Mouse (Mus musculus): ENCODE measurements around the gene Klc1. TPM values are rescaled to one million over a fixed set of nuclear protein-coding genes. Genes with fewer than 3 reads are reported as not detected.
"Not testable (repeated sequence)": the region's sequence is repeated elsewhere in the genome, so short reads cannot be mapped to it uniquely, and the experiment has no call there.

The Klc1 gene
- polyA plus RNA-seq (2012; rRNA removed) = 916 and 954 TPM in 2 replicates

DNA sequence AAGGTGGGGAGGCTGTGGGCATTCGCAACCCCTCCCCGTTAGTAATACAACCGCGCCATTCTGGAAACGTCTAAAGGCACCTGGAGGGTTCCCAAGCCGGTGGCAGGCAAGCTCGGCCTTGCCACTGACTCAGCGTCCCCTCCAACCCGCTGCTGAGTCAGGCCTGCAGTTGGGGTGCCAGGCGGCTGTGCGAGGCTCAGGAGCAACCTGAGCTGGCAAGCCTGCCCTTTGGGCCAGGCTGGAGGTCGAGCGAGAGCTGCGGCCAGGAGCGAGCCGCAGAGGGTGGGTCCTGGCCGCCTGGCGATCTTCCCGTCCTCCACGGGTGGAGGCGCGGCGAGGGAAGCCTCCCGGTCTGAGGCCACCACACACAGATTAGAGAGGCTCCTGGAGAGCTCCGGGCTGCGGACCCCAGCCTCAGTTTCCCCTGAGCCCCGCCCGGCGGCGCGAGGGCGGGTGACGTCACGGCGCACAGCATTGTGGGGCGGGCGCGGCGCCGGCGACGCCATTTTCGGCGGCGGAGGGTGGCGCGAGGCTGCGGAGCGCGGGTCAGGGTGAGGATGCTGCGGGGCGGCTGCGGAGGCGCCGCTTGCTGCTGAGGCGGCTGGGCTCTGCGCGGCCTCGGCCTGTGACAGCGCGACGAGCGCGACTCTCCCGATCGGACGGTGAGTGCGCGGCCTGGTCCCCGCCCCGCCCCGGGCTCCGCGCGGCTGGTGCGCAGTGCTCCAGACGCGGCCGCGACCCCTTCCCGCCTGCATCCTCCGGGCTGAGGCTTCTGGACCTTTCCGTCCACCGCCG lies at the start of gene Klc1:
Klc1 (plus strand) TSS at position 469 of the 795 bp plus-strand sequence.
- peak in 1 of 2 experiments; percentile 82 for DNase-seq (ENCODE audit: extremely low spot score in 1 of 2, low spot score in 1 of 2)

DNA sequence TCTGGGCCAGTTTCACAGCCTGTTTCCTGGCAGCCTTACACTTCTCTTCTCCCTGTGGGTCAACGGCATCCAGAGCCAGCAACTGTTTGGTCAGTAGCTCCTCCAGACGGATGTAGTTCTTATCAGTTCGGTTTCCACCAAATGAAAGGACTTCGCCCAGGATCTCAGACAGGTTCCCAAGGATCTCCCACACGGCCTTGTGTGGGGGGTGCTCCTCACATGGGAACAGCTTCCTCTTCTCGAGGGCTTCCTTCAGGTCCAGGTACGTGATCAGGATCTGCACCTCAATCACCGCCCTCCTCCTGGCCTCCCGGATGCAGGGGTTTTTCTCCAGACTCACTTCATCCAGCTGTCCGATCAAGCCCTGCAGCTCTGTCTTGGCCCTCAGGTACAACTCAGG lies 48.6 kb upstream of the Klc1 start:
- no peak for DNase-seq (ENCODE audit: extremely low spot score in 1 of 2, low spot score in 1 of 2)

DNA sequence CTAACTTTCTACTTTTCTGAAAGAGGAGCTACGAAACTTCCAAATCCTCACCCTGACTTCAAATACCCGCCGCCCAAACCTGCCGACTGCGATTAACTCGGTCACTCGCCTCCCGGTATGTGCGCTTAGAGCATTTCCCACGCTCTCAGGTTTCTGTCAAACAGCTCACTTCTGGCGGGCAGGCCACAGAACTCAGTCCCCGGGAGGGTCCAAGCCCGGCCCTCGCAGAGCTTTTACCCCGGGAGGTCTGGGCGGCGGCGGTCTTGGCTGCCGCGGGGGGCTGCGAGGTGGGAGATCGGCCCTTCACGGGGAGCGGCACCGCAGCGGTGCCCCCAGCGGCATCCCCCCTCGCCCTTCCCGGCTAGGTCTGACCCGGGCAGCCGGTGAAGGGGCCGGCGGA lies 46.2 kb upstream of the Klc1 start:
- no peak for DNase-seq (ENCODE audit: extremely low spot score in 1 of 2, low spot score in 1 of 2)

DNA sequence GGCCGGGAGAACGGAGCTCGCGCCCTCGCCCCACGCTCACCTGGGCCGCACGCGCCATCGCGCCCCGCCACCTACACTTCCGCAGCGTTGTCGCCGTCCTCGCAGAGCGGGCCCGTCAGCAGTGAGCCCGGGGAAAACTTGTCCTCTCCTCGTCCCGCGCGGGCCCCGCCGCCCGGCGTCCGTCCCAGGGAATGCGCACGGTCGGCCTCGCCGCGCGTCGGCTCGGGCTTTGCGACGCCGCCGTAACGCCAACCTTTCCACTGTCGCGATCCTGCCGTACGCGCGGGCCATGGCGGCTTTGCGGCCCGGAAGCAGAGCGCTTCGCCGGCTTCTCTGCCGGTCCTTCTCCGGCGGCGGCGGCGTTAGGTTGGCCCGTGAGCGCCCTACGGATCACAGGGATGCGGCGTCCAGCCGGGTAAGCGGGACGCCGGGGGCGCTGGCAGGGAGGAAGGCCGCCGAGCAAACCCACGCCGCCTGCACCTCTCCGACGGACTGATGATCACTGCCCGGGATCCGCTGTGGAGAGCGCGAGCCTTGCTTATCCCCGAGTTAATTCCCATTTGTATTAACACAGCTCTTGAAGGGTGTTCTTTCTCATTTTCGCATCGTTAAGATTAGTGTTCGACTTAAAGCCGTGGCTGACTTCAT lies 45.5 kb upstream of the Klc1 start, which contains the start of the genes Bag5 and Apopt1:
Bag5 (minus strand) TSS at position 254 of the 648 bp plus-strand sequence.
Apopt1 (plus strand) TSS at position 258 of the 648 bp plus-strand sequence.
- peak; percentile 69 to 89 for DNase-seq (ENCODE audit: extremely low spot score in 1 of 2, low spot score in 1 of 2)

DNA sequence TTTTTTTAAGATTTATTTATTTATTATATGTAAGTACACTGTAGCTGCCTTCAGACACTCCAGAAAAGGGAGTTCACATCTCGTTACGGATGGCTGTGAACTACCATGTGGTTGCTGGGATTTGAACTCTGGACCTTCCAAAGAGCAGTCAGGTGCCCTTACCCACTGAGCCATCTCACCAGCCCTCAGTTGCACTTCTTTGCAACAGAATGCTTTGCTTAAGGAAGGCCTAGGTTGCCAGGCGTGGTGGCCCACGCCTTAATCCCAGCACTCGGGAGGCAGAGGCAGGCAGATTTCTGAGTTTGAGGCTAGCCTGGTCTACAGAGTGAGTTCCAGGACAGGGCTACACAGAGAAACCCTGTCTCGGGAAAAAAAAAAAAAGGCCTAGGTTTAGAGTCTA lies 44.8 kb upstream of the Klc1 start:
- DNase-seq (ENCODE audit: extremely low spot score in 1 of 2, low spot score in 1 of 2) = not testable (repeated sequence)

DNA sequence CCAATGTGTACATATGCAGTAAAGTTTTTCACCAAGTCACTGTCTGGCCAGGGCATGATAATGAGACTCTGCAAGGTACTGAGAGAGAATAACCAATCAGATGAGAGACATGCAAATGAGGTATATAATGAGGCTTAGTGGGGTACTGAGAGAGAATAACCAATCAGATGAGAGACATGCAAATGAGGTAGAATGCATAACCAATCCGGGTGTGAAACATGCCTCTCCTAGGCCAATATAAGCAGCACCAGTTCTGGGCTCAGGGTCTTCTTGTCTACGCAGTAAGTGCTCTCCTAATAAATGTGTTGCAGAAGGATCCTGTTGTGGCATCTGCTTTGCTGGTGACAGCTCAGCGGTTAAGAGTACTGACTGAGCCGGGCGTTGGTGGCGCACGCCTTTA lies 42.1 kb upstream of the Klc1 start:
- DNase-seq (ENCODE audit: extremely low spot score in 1 of 2, low spot score in 1 of 2) = no peak

DNA sequence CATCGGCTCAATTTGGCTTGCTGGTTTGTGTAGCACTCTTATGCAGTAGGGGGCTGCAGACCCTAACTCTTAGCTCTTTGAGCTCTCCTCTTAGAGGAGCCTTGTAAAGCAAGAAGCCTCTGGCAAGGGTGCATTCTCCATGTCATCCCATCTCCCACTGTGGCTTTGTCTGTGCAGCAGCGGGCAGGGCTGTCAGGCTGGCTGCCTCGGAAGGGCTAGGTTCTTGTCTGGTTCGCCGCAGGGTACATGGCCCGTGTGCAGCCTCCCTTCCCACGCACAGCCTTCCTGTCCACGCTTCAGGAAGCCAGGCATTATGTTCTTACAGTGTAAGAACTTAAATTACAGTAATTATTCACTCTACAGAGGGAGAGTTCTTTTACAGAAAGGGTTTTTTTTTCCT lies 40.0 kb upstream of the Klc1 start:
- no peak for DNase-seq (ENCODE audit: extremely low spot score in 1 of 2, low spot score in 1 of 2)

DNA sequence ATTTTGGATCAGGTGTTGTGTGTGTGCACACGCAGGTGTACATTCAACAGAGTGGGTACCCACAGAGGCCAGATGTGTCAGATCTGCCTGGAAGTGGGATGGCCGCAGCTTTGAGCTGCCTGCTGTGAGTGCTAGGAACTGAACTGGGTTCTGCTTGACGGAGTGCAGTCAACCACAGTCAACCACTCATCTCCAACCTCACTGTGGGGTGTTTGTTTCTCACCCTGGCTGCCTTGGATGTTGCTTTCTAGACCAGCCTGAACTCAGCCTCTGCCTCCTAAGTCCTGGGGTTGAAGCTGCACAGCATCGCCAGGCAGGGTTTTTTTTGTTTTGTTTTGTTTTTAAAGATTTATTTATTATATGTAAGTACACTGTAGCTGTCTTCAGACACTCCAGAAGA lies 38.4 kb upstream of the Klc1 start:
- DNase-seq (ENCODE audit: extremely low spot score in 1 of 2, low spot score in 1 of 2) = no peak

DNA sequence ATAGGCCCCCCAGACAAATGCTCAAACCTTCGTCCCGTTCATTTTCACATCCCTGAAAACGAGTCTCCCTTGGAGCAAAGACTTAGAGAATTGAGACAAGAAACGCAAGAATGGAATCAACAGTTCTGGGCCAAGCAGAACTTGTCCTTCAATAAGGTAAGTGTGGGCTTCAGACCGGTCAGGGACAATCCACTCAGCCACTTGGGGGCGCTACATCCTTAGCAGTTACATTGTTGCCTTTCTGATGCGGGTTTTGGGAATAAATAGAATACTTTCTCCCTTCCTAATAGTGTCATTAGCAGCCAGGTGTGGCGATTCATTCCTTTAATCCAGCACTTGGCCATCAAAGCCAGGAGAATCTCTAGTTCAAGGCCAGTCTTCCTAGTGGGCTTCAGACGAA lies 36.0 kb upstream of the Klc1 start:
- peak in 1 of 2 experiments; percentile 71 for DNase-seq (ENCODE audit: extremely low spot score in 1 of 2, low spot score in 1 of 2)

DNA sequence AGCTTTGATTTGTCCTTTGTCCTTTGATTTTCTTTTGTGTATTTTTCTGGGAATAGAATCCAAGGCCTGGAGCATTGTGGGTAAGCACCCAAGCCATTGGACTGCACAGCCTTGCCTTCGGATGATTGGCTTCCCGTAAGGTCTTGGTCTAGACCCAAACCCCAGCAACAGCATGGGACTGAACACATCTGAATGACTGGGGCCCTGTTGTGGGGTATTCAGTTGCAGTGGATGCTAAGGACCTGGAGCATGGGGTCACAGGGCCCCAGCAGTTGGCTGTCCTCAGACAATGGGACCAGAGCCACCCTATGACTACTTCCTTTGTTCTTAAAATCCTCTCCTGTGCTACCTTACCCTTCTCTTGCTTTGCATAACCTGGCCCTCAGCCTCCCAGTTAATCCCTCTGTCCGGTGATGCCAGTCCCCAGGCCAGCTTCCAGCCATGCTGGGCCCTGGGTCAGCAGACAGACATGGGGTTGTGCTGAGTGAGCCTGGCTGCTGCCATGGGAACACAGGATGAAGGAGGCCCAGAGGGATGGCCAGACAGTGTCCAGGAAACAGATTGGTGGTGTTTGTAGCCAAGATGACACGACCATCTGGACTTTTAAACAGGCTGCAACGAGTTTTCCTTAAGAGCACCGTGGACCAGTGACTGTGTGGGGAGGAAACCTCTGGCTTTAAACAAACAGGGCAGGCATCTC lies 33.9 kb upstream of the Klc1 start:
- DNase-seq (ENCODE audit: extremely low spot score in 1 of 2, low spot score in 1 of 2) = no peak

DNA sequence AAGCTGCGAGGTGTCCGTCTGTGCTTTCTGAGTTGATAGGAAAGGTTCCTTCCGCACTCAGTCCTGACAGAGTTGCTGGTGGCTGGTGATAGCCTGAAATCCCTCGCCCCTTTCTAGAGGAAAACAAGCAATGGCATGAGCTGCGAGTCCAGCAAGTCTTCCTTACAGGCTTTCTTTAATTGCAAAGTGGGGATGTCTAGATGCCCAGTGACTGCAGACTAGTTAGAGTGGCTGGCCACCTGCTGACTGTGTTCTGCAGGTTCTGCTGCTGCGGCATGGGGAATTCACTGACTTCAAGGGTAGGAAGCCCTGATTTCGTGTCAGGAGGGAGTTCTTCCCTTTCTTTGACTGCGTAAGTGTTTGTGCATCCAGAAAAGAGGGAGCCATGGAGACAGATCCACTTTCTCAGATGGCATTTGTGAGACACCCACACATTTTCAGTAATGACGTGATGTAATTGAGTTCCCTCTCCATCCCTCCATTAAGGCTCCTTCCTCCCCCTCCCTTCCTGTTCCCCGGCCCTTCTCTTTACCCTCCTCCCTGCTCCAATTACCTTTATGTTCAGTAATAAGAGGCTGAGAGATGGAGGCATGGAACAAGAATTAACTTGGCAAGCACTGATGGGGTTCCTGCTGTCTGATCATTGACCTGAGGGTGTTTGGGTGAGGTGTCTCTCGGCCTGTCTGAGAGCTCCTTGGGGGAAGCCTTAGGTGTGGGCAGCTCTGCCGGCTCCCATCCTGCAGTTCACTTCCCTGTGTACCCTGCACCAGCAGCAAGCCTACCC lies 33.1 kb upstream of the Klc1 start:
- DNase-seq (ENCODE audit: extremely low spot score in 1 of 2, low spot score in 1 of 2) = peak; percentile 57 to 81

DNA sequence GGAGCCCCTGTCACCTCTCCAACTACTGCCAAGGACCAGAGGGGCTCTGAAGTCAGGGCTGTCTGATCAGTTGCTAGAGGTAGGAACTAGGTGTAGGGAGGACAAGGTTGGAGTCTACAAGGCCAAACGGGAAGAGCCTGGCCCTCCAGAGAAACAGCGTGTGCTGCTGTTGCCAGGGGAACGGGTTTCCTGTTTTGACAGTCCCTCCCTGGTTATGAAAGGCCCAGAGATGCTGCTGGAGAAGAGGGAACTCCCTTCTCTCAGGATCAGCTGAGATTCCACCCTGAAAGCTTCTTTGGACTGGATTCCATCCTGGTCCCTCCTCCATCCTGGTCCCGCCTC lies 32.6 kb upstream of the Klc1 start:
- peak; percentile 53 to 72 for DNase-seq (ENCODE audit: extremely low spot score in 1 of 2, low spot score in 1 of 2)

DNA sequence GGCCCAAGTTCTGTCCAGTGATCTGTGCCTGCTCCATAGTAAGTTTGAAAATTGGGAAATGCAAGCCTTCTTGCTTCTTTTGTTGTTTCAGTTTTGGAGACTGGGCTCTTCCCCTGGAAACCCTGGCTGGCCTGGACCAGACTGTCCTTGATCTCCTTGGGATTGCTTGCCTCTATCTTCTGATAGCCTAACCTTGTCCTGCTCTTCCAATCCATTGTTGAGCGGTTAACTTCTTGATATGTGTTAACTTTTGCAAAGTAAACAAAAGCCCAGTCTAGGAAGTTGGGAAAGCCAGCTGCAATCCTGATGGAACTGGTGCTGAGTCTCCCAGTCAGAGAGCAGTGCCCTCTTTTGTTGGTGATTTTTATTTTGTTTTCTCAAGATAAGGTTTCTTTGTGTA lies 30.7 kb upstream of the Klc1 start:
- no peak for DNase-seq (ENCODE audit: extremely low spot score in 1 of 2, low spot score in 1 of 2)

DNA sequence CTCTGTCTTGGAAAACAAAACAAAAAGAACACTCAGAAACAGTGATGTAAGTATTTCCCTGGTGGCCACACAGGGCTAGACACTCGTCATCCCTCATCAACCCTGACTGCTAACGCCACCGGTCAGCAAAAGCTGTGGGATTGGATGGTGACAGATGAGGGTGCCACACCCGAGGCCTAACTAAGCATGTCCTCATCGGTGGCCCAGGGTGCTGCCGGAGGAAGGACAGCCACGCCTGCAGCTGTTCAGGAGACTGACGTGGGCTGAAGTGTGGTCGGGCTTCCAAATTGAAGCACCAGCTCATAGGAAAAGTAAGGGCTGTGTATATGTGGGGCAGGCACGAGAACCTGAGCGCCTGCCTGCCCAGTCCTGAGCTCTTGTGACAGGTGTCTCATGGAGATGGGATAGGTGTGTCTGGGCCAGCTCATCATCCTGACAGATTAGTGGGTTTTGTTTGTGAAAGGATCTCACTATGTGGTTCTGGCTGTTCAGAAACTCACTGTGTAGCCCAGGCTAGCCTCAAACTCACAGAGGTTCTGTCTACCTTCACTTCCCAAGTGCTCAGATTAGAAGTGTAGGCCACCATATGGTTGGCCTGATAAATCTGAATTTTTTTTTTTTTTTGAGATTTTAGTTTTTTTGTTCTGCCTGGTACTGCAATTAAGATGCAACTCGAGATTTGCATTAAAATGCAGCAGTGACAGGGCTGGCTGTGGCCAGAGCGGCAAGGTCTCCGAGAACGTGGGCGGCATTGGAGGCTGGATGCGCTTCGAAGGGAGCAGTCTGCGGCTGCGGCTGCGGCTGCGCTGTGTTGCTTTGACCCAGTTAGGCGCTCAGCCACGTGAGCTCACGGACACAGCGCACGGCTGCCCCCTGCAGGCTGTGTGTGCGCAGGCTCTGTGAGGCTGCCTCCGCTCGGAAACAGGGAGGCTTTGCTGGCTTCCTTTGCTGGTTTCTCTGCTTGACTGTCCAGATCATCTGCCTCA lies 26.5 kb upstream of the Klc1 start:
- DNase-seq (ENCODE audit: extremely low spot score in 1 of 2, low spot score in 1 of 2) = peak; percentile 62 to 92

DNA sequence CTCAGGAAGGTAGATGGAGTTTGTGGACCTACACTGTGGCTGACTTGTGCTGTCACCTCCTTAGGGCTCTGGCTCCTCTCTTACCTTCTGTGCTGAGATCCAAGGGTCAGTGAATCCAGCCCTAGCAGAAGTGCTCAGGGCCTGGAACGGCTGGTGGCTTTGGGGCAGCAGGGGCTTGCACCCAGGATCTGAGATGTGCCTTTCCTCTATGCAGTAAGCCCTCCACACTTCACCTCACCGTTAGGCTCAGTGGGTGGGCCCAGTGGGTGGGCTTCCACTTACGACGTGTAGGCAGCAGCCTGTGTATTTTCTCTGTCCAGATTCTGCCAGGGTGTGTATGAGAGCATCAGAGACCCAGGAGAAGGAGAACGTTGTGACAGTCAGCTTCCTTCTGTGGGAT lies 25.7 kb upstream of the Klc1 start:
- no peak for DNase-seq (ENCODE audit: extremely low spot score in 1 of 2, low spot score in 1 of 2)

DNA sequence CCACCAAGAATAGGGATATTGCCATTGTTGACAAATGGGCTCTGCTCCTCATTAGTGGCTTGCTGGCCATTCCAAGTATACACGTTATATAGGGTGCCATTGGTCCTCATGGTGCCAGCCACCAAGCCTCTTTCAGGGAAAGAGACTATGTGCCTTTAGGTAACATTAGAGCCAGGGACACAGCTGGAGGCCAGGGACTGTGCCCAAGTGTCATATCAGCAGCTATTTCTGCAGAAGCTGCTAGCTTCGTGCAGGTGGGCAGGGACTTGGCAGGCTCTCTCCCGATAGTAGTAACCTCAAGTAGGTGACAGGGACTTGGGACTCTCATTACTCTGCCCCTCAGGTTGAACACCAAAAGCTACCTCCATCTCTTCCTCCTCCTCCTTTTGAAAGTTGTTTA lies 23.7 kb upstream of the Klc1 start:
- no peak for DNase-seq (ENCODE audit: extremely low spot score in 1 of 2, low spot score in 1 of 2)

DNA sequence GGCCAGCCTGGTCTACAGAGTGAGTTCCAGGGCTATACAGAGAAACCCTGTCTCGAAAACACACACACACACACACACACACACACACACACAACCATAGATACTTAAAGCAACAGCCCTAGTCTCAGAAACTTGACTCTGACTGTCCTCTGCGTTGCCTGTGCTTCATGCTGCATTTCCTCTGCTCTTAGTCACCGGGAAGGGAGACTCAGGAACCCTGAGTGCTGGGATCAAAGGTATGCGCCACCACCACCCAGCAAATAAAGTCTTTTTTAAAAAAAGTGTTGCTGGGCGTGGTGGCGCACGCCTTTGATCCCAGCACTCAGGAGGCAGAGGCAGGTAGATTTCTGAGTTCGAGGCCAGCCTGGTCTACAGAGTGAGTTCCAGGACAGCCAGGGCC lies 22.0 kb upstream of the Klc1 start:
- DNase-seq (ENCODE audit: extremely low spot score in 1 of 2, low spot score in 1 of 2) = not testable (repeated sequence)

DNA sequence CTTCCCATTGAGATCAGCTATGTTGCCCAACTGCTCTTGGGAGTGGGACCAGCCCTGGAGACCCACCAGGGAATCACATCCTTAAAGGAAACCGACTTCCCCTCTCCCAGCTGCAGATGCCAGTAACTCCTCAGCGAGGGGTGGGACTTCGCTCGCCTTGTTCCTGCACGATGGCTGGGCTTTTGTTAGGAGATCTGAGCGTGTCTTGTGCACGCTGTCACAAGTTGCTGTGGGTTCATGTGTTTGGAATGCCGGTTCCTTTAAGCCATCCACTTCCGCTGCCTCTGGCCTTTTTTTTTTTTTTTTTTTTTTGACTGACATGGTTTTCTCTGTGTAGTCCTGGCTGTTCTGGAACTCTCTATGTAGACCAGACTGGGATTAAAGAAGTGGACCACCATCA lies 21.3 kb upstream of the Klc1 start:
- DNase-seq (ENCODE audit: extremely low spot score in 1 of 2, low spot score in 1 of 2) = no peak

DNA sequence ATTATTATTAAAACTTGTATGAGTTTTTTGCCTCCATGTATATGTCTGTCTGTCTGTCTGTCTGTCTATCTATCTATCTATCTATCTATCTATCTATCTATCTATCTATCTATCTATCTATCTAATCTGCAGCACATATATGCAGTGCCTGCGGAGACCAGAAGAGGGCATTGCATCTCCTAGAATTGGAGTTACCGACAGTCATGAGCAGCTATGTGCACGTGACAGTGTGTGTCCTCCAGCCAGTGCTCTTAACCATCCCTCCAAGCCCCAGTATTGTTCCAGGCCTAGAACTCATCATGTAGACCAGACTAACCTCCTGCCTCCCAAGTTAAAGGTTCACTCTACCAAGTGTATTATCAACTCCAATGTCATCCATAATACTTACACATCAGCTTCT lies 19.9 kb upstream of the Klc1 start:
- peak in 1 of 2 experiments; percentile 84 for DNase-seq (ENCODE audit: extremely low spot score in 1 of 2, low spot score in 1 of 2)

DNA sequence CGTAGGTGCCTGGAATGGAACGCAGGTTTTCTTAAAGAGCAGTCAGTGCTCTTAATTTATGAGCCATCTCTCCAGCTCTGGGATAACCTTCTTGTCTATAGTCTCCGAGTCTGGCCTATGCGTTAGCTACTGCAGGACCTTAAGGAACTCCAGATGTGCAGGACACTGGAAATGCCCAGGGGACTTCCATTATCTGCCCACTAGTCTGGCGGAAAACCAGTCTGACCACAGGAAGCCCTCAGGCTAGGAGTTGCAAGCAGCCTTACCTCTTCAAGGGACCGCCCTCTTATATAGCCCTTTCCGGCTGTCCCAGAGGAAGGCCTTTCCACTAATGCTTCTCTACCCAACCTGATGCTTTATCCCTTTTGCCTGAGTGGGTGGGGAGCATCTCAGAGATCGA lies 17.3 kb upstream of the Klc1 start:
- no peak for DNase-seq (ENCODE audit: extremely low spot score in 1 of 2, low spot score in 1 of 2)

Measured in frontal cortex, adult 2 months (tissue).